Mouse (Mus musculus): ENCODE data around the gene Exoc7. TPM values are rescaled to one million over a fixed set of nuclear protein-coding genes. Genes with fewer than 3 reads are reported as not detected.
A peak's percentile ranks its signal among the peaks of the same experiment; 100 is the strongest.

Gene Exoc7
- total and polyA plus RNA-seq, 3 experiments = 45.4 to 526 (median 49.0) TPM

GRCm38 (mm10) chr11:116296191-116296734 lies 10.8 kb downstream of the Exoc7 start:
- H3K4me1 ChIP-seq (ENCODE audit: control insufficient read depth in 1 of 2, insufficient read depth in 2 of 2, low read length in 2 of 2) = no peaks in the 10 kb centered on the region
- TF ChIP-seq USF2 (IDR thresholded peaks at IDR 0.05; ENCODE audit: borderline replicate concordance in 1 of 2, insufficient read depth in 1 of 2, low read depth in 1 of 2, low read length in 2 of 2) (no peak), ETS1 (IDR thresholded peaks at IDR 0.05; ENCODE audit: low read depth, low read length) (no peak), ZKSCAN1 (IDR thresholded peaks at IDR 0.05; ENCODE audit: low read depth, low read length) (no peak), RAD21 (IDR thresholded peaks at IDR 0.05; ENCODE audit: low read depth, low read length) (no peak), MEF2A (IDR thresholded peaks at IDR 0.05; ENCODE audit: extremely low read depth, insufficient replicate concordance, low read depth, low read length, poor library complexity, severe bottlenecking) (no peak), BHLHE40 (IDR thresholded peaks at IDR 0.05; ENCODE audit: borderline replicate concordance, low read depth, low read length) (no peak), MYC (IDR thresholded peaks at IDR 0.05; ENCODE audit: low read depth, low read length) (no peak), ZC3H11A (IDR thresholded peaks at IDR 0.05; ENCODE audit: low read depth, low read length) (no peak), TAL1 (IDR thresholded peaks at IDR 0.05; ENCODE audit: low read length) (no peak), MAZ (IDR thresholded peaks at IDR 0.05; ENCODE audit: low read depth, low read length) (no peak), TCF12 (IDR thresholded peaks at IDR 0.05; ENCODE audit: low read depth, low read length) (no peak)
- H3K79me2 ChIP-seq (ENCODE audit: control insufficient read depth, insufficient read depth, low read length, poor library complexity) = no peaks in the 10 kb centered on the region
- H3K27me3 ChIP-seq (ENCODE audit: control insufficient read depth in 1 of 2, insufficient read depth in 2 of 2, low read length in 2 of 2) = no peaks in the 10 kb centered on the region
- no peak for DNase-seq (ENCODE audit: low read depth, low spot score)
- H3K9ac ChIP-seq (ENCODE audit: control insufficient read depth, low read depth, low read length, poor library complexity, severe bottlenecking) = no peak overlapping the region
- H3K27ac ChIP-seq (ENCODE audit: control insufficient read depth, low read depth, low read length) = no peak overlapping the region
- no peak overlapping the region for H3K4me3 ChIP-seq (ENCODE audit: control insufficient read depth in 1 of 2, insufficient read depth in 1 of 2, low read depth in 2 of 2, low read length in 2 of 2)
- H3K36me3 ChIP-seq (ENCODE audit: control insufficient read depth in 1 of 2, insufficient read depth in 2 of 2, low read length in 2 of 2) = peaks cover 0 to 2% of the 10 kb centered on the region in 2 experiments; a peak in 1 of 4 replicates
- no peaks in the 10 kb centered on the region for H3K9me3 ChIP-seq (replicated peaks; ENCODE audit: insufficient read depth, low read length)

- TF ChIP-seq ZC3H11A (IDR thresholded peaks at IDR 0.05; ENCODE audit: low read depth, low read length) = peak; percentile 67
- no peak for TF ChIP-seq CHD1 (IDR thresholded peaks at IDR 0.05; ENCODE audit: low read depth, low read length)
- TF ChIP-seq TCF12 (IDR thresholded peaks at IDR 0.05; ENCODE audit: low read depth, low read length) = no peak
- TF ChIP-seq CTCF (IDR thresholded peaks at IDR 0.05 in 2 of 3, conservative IDR thresholded peaks at IDR 0.05 in 1 of 3; ENCODE audit: control insufficient read depth in 1 of 3, insufficient read depth in 1 of 3, low read depth in 2 of 3, low read length in 3 of 3, poor library complexity in 1 of 3, severe bottlenecking in 1 of 3) = peak; percentile 90 to 96 (median 92)
- no peak for TF ChIP-seq E2F4 (IDR thresholded peaks at IDR 0.05; ENCODE audit: borderline replicate concordance, low read depth, low read length)
- no peak for TF ChIP-seq MYC (IDR thresholded peaks at IDR 0.05; ENCODE audit: low read depth, low read length)
- TF ChIP-seq RAD21 (IDR thresholded peaks at IDR 0.05; ENCODE audit: low read depth, low read length) = peak; percentile 86
- no peak for TF ChIP-seq BHLHE40 (IDR thresholded peaks at IDR 0.05; ENCODE audit: borderline replicate concordance, low read depth, low read length)
- peak; percentile 34; the same call in 1 of the 2 replicates for TF ChIP-seq SIN3A (IDR thresholded peaks at IDR 0.05; ENCODE audit: low read length)
- no peak for TF ChIP-seq GABPA (IDR thresholded peaks at IDR 0.05; ENCODE audit: low read depth, low read length)
- TF ChIP-seq HCFC1 (IDR thresholded peaks at IDR 0.05; ENCODE audit: low read depth, low read length) = 0 out of 2 replicates have a peak, but pooled peaks have one; percentile 43
- peak; percentile 83 for TF ChIP-seq SMC3 (IDR thresholded peaks at IDR 0.05; ENCODE audit: low read depth, low read length)
- no peak for TF ChIP-seq USF2 (IDR thresholded peaks at IDR 0.05; ENCODE audit: borderline replicate concordance in 1 of 2, insufficient read depth in 1 of 2, low read depth in 1 of 2, low read length in 2 of 2)
- TF ChIP-seq KAT2A (conservative IDR thresholded peaks at IDR 0.05; ENCODE audit: low read depth, low read length) = no peak
- TF ChIP-seq ETS1 (IDR thresholded peaks at IDR 0.05; ENCODE audit: low read depth, low read length) = no peak
- TF ChIP-seq POLR2A (IDR thresholded peaks at IDR 0.05; ENCODE audit: control insufficient read depth in 1 of 2, insufficient read depth in 1 of 2, low read depth in 1 of 2, low read length in 2 of 2, poor library complexity in 1 of 2) = no peak
- DNase-seq (ENCODE audit: low read depth, low spot score) = peak; percentile 78
- Histone ChIP-seq H3K9ac (ENCODE audit: control insufficient read depth, low read depth, low read length, poor library complexity, severe bottlenecking) (no peak overlapping the region), H3K4me3 (ENCODE audit: control insufficient read depth in 1 of 2, insufficient read depth in 1 of 2, low read depth in 2 of 2, low read length in 2 of 2) (no peak overlapping the region), H3K79me2 (ENCODE audit: control insufficient read depth, insufficient read depth, low read length, poor library complexity) (no peaks in the 10 kb centered on the region), H3K9me3 (replicated peaks; ENCODE audit: insufficient read depth, low read length) (no peaks in the 10 kb centered on the region), H3K4me1 (ENCODE audit: control insufficient read depth in 1 of 2, insufficient read depth in 2 of 2, low read length in 2 of 2) (no peaks in the 10 kb centered on the region), H3K27me3 (ENCODE audit: control insufficient read depth in 1 of 2, insufficient read depth in 2 of 2, low read length in 2 of 2) (no peaks in the 10 kb centered on the region), H3K36me3 (ENCODE audit: control insufficient read depth in 1 of 2, insufficient read depth in 2 of 2, low read length in 2 of 2) (peaks cover 0 to 2% of the 10 kb centered on the region in 2 experiments; a peak in 1 of 4 replicates), H3K27ac (ENCODE audit: control insufficient read depth, low read depth, low read length) (no peak overlapping the region)
Measured at GRCm38 (mm10) chr11:116294319-116294718, 12.7 kb downstream of the Exoc7 start.
